Mouse (Mus musculus): ENCODE measurements around the gene Rabgef1.

- TF ChIP-seq CTCF (conservative IDR thresholded peaks at IDR 0.05 in 1 of 2, IDR thresholded peaks at IDR 0.05 in 1 of 2; ENCODE audit: low read depth in 2 of 2, low read length in 2 of 2) (peak; percentile 88 to 96), CHD2 (IDR thresholded peaks at IDR 0.05; ENCODE audit: low read length) (no peak), POLR2A (IDR thresholded peaks at IDR 0.05; ENCODE audit: low read depth, low read length) (no peak), TCF12 (IDR thresholded peaks at IDR 0.05; ENCODE audit: low read depth, low read length) (no peak), E2F4 (IDR thresholded peaks at IDR 0.05; ENCODE audit: insufficient replicate concordance, low read depth, low read length) (no peak), NELFE (IDR thresholded peaks at IDR 0.05; ENCODE audit: low read depth, low read length) (no peak), ZMIZ1 (IDR thresholded peaks at IDR 0.05; ENCODE audit: low read depth, low read length) (no peak), EP300 (IDR thresholded peaks at IDR 0.05; ENCODE audit: low read length) (no peak), ETS1 (conservative IDR thresholded peaks at IDR 0.05; ENCODE audit: low read depth, low read length) (no peak)
Measured at GRCm38 (mm10) chr5:130139393-130139792, 32.2 kb upstream of the Rabgef1 start.
